Mouse (Mus musculus): ENCODE data around the gene Cldn7. TPM values are rescaled to one million over a fixed set of nuclear protein-coding genes. Genes with fewer than 3 reads are reported as not detected.

Gene Cldn7
- total and polyA plus RNA-seq, 3 experiments = 0.31 to 0.36 TPM; not detected in 1

- Histone ChIP-seq H3K36me3 (ENCODE audit: control insufficient read depth in 1 of 2, insufficient read depth in 2 of 2, low read length in 2 of 2) (peaks cover 2 to 24% of the 10 kb centered on the region in 2 experiments; a peak in 3 of 4 replicates), H3K79me2 (ENCODE audit: control insufficient read depth, insufficient read depth, low read length, poor library complexity) (peaks cover 45% of the 10 kb centered on the region), H3K9ac (ENCODE audit: control insufficient read depth, low read depth, low read length, poor library complexity, severe bottlenecking) (peak within 1 kb of the TSS; percentile 99), H3K4me3 (ENCODE audit: control insufficient read depth in 1 of 2, insufficient read depth in 1 of 2, low read depth in 2 of 2, low read length in 2 of 2) (peak within 1 kb of the TSS; percentile 96 to 98), H3K9me3 (replicated peaks; ENCODE audit: insufficient read depth, low read length) (no peaks in the 10 kb centered on the region), H3K4me1 (ENCODE audit: control insufficient read depth in 1 of 2, insufficient read depth in 2 of 2, low read length in 2 of 2) (peaks cover 6 to 17% of the 10 kb centered on the region in 2 experiments), H3K27me3 (ENCODE audit: control insufficient read depth in 1 of 2, insufficient read depth in 2 of 2, low read length in 2 of 2) (no peaks in the 10 kb centered on the region), H3K27ac (ENCODE audit: control insufficient read depth, low read depth, low read length) (peak within 1 kb of the TSS; percentile 88)
- DNase-seq (ENCODE audit: low read depth, low spot score) = no peak
- TF ChIP-seq MYC (IDR thresholded peaks at IDR 0.05; ENCODE audit: low read depth, low read length) = no peak
- TF ChIP-seq POLR2AphosphoS2 (IDR thresholded peaks at IDR 0.05; ENCODE audit: low read length) = no peak
These were observed 17.6 kb downstream of the Cldn7 start, which contains the start of gene Elp5 for GRCm38 (mm10) chr11:69982225-69982624. TSS of gene Elp5 (minus strand) at chr11:69982517.

- H3K27me3 ChIP-seq (ENCODE audit: control insufficient read depth in 1 of 2, insufficient read depth in 2 of 2, low read length in 2 of 2) = no peaks in the 10 kb centered on the region
- no peaks in the 10 kb centered on the region for H3K9me3 ChIP-seq (replicated peaks; ENCODE audit: insufficient read depth, low read length)
- DNase-seq (ENCODE audit: low read depth, low spot score) = no peak
- H3K4me3 ChIP-seq (ENCODE audit: control insufficient read depth in 1 of 2, insufficient read depth in 1 of 2, low read depth in 2 of 2, low read length in 2 of 2) = no peak overlapping the region
- H3K79me2 ChIP-seq (ENCODE audit: control insufficient read depth, insufficient read depth, low read length, poor library complexity) = peaks cover 43% of the 10 kb centered on the region
- peaks cover 6 to 17% of the 10 kb centered on the region in 2 experiments for H3K4me1 ChIP-seq (ENCODE audit: control insufficient read depth in 1 of 2, insufficient read depth in 2 of 2, low read length in 2 of 2)
- TF ChIP-seq MYC (IDR thresholded peaks at IDR 0.05; ENCODE audit: low read depth, low read length) = no peak
- no peak for TF ChIP-seq TCF12 (IDR thresholded peaks at IDR 0.05; ENCODE audit: low read depth, low read length)
- peak; percentile 23; the same call in 1 of the 2 replicates for TF ChIP-seq TAL1 (IDR thresholded peaks at IDR 0.05; ENCODE audit: low read length)
- no peak for TF ChIP-seq CTCF (IDR thresholded peaks at IDR 0.05 in 2 of 3, conservative IDR thresholded peaks at IDR 0.05 in 1 of 3; ENCODE audit: control insufficient read depth in 1 of 3, insufficient read depth in 1 of 3, low read depth in 2 of 3, low read length in 3 of 3, poor library complexity in 1 of 3, severe bottlenecking in 1 of 3)
- H3K9ac ChIP-seq (ENCODE audit: control insufficient read depth, low read depth, low read length, poor library complexity, severe bottlenecking) = peak overlapping the region; percentile 99
- H3K27ac ChIP-seq (ENCODE audit: control insufficient read depth, low read depth, low read length) = no peak overlapping the region
- H3K36me3 ChIP-seq (ENCODE audit: control insufficient read depth in 1 of 2, insufficient read depth in 2 of 2, low read length in 2 of 2) = peaks cover 2 to 24% of the 10 kb centered on the region in 2 experiments; a peak in 3 of 4 replicates
These were observed 18.3 kb downstream of the Cldn7 start for GRCm38 (mm10) chr11:69982877-69983276.

GRCm38 (mm10) chr11:69983377-69983776 is 18.8 kb downstream of the Cldn7 start:
- no peaks in the 10 kb centered on the region for H3K9me3 ChIP-seq (replicated peaks; ENCODE audit: insufficient read depth, low read length)
- peaks cover 43% of the 10 kb centered on the region for H3K79me2 ChIP-seq (ENCODE audit: control insufficient read depth, insufficient read depth, low read length, poor library complexity)
- DNase-seq (ENCODE audit: low read depth, low spot score) = no peak
- no peak overlapping the region for H3K4me3 ChIP-seq (ENCODE audit: control insufficient read depth in 1 of 2, insufficient read depth in 1 of 2, low read depth in 2 of 2, low read length in 2 of 2)
- H3K27ac ChIP-seq (ENCODE audit: control insufficient read depth, low read depth, low read length) = no peak overlapping the region
- H3K4me1 ChIP-seq (ENCODE audit: control insufficient read depth in 1 of 2, insufficient read depth in 2 of 2, low read length in 2 of 2) = peaks cover 6 to 17% of the 10 kb centered on the region in 2 experiments
- TF ChIP-seq KAT2A (conservative IDR thresholded peaks at IDR 0.05; ENCODE audit: low read depth, low read length) (no peak), ZKSCAN1 (IDR thresholded peaks at IDR 0.05; ENCODE audit: low read depth, low read length) (no peak), SMC3 (IDR thresholded peaks at IDR 0.05; ENCODE audit: low read depth, low read length) (no peak), BHLHE40 (IDR thresholded peaks at IDR 0.05; ENCODE audit: borderline replicate concordance, low read depth, low read length) (no peak), JUND (IDR thresholded peaks at IDR 0.05; ENCODE audit: low read depth, low read length) (no peak), MAFK (IDR thresholded peaks at IDR 0.05; ENCODE audit: borderline replicate concordance, low read depth, low read length) (no peak), MEF2A (IDR thresholded peaks at IDR 0.05; ENCODE audit: extremely low read depth, insufficient replicate concordance, low read depth, low read length, poor library complexity, severe bottlenecking) (no peak), POLR2A (IDR thresholded peaks at IDR 0.05; ENCODE audit: control insufficient read depth in 1 of 2, insufficient read depth in 1 of 2, low read depth in 1 of 2, low read length in 2 of 2, poor library complexity in 1 of 2) (no peak), USF1 (IDR thresholded peaks at IDR 0.05; ENCODE audit: low read depth, low read length) (no peak), ELF1 (IDR thresholded peaks at IDR 0.05; ENCODE audit: low read depth, low read length) (no peak), CHD1 (IDR thresholded peaks at IDR 0.05; ENCODE audit: low read depth, low read length) (no peak), ZMIZ1 (IDR thresholded peaks at IDR 0.05; ENCODE audit: low read depth, low read length) (no peak), SIN3A (IDR thresholded peaks at IDR 0.05; ENCODE audit: low read length) (no peak), NRF1 (IDR thresholded peaks at IDR 0.05; ENCODE audit: insufficient read depth, low read depth, low read length, poor library complexity, severe bottlenecking) (no peak), GATA1 (IDR thresholded peaks at IDR 0.05; ENCODE audit: low read depth, low read length) (no peak), USF2 (IDR thresholded peaks at IDR 0.05; ENCODE audit: borderline replicate concordance in 1 of 2, insufficient read depth in 1 of 2, low read depth in 1 of 2, low read length in 2 of 2) (no peak), UBTF (IDR thresholded peaks at IDR 0.05; ENCODE audit: borderline replicate concordance, insufficient read depth, low read depth, low read length) (no peak)
- peaks cover 2 to 24% of the 10 kb centered on the region in 2 experiments; a peak in 3 of 4 replicates for H3K36me3 ChIP-seq (ENCODE audit: control insufficient read depth in 1 of 2, insufficient read depth in 2 of 2, low read length in 2 of 2)
- no peaks in the 10 kb centered on the region for H3K27me3 ChIP-seq (ENCODE audit: control insufficient read depth in 1 of 2, insufficient read depth in 2 of 2, low read length in 2 of 2)
- 0 out of 2 replicates have a peak overlapping the region, but pooled peaks have one; percentile 99 for H3K9ac ChIP-seq (ENCODE audit: control insufficient read depth, low read depth, low read length, poor library complexity, severe bottlenecking)
